Mouse (Mus musculus) stomach, postnatal 0 days (tissue): ENCODE data around the gene Fndc10.

Experiments used
- CTCF ChIP-seq: IDR thresholded peaks from 2 replicates; pipeline ENCODE4 v1.5.1; 2016; ENCODE audit warnings: antibody characterized with exemption, low read depth, mild to moderate bottlenecking, moderate library complexity
- EP300 ChIP-seq: optimal IDR thresholded peaks from 2 replicates; pipeline ENCODE3; 2016; ENCODE audit warnings: antibody characterized with exemption

DNA sequence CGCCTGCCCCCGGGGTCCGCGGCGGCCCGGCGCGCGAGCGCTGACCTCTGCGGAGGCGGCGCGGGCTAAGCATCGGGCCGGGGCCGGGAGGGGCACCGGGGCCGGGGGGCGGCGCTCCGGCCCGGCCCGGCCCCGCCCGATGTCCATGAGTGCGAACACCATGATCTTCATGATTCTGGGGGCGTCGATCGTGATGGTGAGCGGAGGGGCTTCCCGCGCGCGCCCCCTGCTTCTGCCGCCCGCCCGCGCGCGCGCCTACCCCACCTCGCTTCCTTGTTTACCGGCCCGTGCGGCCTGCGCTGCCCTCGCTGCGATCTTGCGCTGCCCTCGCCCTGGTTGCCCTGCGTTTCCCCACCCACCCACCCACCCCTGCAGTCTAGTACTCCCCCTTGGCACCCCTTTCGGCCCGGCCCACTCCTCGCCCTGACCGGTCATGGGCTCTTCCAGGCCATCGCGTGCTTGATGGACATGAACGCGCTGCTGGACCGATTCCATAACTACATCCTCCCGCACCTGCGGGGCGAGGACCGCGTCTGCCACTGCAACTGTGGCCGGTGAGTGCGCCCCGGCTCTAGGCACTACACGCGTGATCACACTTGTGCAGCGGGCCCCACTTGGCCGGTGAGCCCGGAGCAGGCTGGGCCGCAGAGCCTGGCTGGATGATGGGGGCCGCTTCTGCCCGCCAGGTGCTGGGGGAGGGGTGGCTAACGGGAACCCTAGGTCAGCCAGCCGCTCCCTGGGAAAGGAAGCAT, 41.0 kb downstream of the Fndc10 start:
- TF ChIP-seq CTCF (no peak), EP300 (no peak)
